Mouse (Mus musculus): ENCODE data around the gene Klrb1c. TPM values are rescaled to one million over a fixed set of nuclear protein-coding genes. Genes with fewer than 3 reads are reported as not detected.
A peak's percentile ranks its signal among the peaks of the same experiment; 100 is the strongest.
"Not testable (repeated sequence)": the region's sequence is repeated elsewhere in the genome, so short reads cannot be mapped to it uniquely, and the experiment has no call there.

Klrb1c gene
- total and polyA plus RNA-seq, 3 experiments = 0.22 TPM; not detected in 2

GRCm38 (mm10) chr6:128802999-128803857 lies 14.2 kb upstream of the Klrb1c start:
- no peaks in the 10 kb centered on the region for H3K27me3 ChIP-seq (ENCODE audit: insufficient read depth, low read length)
- peak overlapping the region; percentile 43; the same call in 1 of the 2 replicates for H3K4me3 ChIP-seq (ENCODE audit: low read depth, low read length)
- no peaks in the 10 kb centered on the region for H3K36me3 ChIP-seq (replicated peaks)
- ATAC-seq (ENCODE audit: extremely low read depth, insufficient number of reproducible peaks, low FRiP score, poor library complexity, severe bottlenecking) (peak; percentile 85), DNase-seq (ENCODE audit: low spot score) (peak; percentile 7)
- peaks cover 5% of the 10 kb centered on the region; the same call in 1 of the 2 replicates for H3K4me1 ChIP-seq (ENCODE audit: insufficient read depth, low read depth, low read length)
- no peak for TF ChIP-seq GATA1 (IDR thresholded peaks at IDR 0.05; ENCODE audit: borderline replicate concordance, low read length)
- TF ChIP-seq CTCF (IDR thresholded peaks at IDR 0.05; ENCODE audit: low read depth, low read length) = peak; percentile 53; the same call in 1 of the 2 replicates
- no peak for TF ChIP-seq GATA2 (IDR thresholded peaks at IDR 0.05; ENCODE audit: borderline replicate concordance, low read depth, low read length)
- TF ChIP-seq POLR2AphosphoS5 (IDR thresholded peaks at IDR 0.05; ENCODE audit: insufficient replicate concordance, low read depth, low read length) = no peak
- TF ChIP-seq TAL1 (conservative IDR thresholded peaks at IDR 0.05; ENCODE audit: low read depth, low read length) = no peak
- peaks cover 17% of the 10 kb centered on the region for H3K9me3 ChIP-seq (replicated peaks)

GRCm38 (mm10) chr6:128802557-128802956 lies 13.5 kb upstream of the Klrb1c start:
- TF ChIP-seq CTCF (IDR thresholded peaks at IDR 0.05; ENCODE audit: low read depth, low read length) (no peak), GATA1 (IDR thresholded peaks at IDR 0.05; ENCODE audit: borderline replicate concordance, low read length) (no peak), TAL1 (conservative IDR thresholded peaks at IDR 0.05; ENCODE audit: low read depth, low read length) (no peak), POLR2AphosphoS5 (IDR thresholded peaks at IDR 0.05; ENCODE audit: insufficient replicate concordance, low read depth, low read length) (no peak), GATA2 (IDR thresholded peaks at IDR 0.05; ENCODE audit: borderline replicate concordance, low read depth, low read length) (no peak)
- peaks cover 17% of the 10 kb centered on the region for H3K9me3 ChIP-seq (replicated peaks)
- peak overlapping the region; percentile 26; the same call in 1 of the 2 replicates for H3K4me3 ChIP-seq (ENCODE audit: low read depth, low read length)
- no peaks in the 10 kb centered on the region for H3K27me3 ChIP-seq (ENCODE audit: insufficient read depth, low read length)
- H3K36me3 ChIP-seq (replicated peaks) = no peaks in the 10 kb centered on the region
- H3K4me1 ChIP-seq (ENCODE audit: insufficient read depth, low read depth, low read length) = peaks cover 7% of the 10 kb centered on the region
- ATAC-seq (ENCODE audit: extremely low read depth, insufficient number of reproducible peaks, low FRiP score, poor library complexity, severe bottlenecking) (no peak), DNase-seq (ENCODE audit: low spot score) (no peak)

GRCm38 (mm10) chr6:128800696-128801095 lies 11.7 kb upstream of the Klrb1c start:
- H3K4me3 ChIP-seq (ENCODE audit: low read depth, low read length); H3K36me3 ChIP-seq (replicated peaks); H3K27me3 ChIP-seq (ENCODE audit: insufficient read depth, low read length); ATAC-seq (ENCODE audit: extremely low read depth, insufficient number of reproducible peaks, low FRiP score, poor library complexity, severe bottlenecking); H3K4me1 ChIP-seq (ENCODE audit: insufficient read depth, low read depth, low read length); DNase-seq (ENCODE audit: low spot score): not testable (repeated sequence)
- H3K9me3 ChIP-seq (replicated peaks) = peaks cover 22% of the 10 kb centered on the region

GRCm38 (mm10) chr6:128799896-128800270 lies 10.9 kb upstream of the Klrb1c start:
- TF ChIP-seq TAL1 (conservative IDR thresholded peaks at IDR 0.05; ENCODE audit: low read depth, low read length) (no peak), GATA1 (IDR thresholded peaks at IDR 0.05; ENCODE audit: borderline replicate concordance, low read length) (no peak), GATA2 (IDR thresholded peaks at IDR 0.05; ENCODE audit: borderline replicate concordance, low read depth, low read length) (no peak), POLR2AphosphoS5 (IDR thresholded peaks at IDR 0.05; ENCODE audit: insufficient replicate concordance, low read depth, low read length) (no peak), CTCF (IDR thresholded peaks at IDR 0.05; ENCODE audit: low read depth, low read length) (no peak)
- Histone ChIP-seq H3K27me3 (ENCODE audit: insufficient read depth, low read length) (no peaks in the 10 kb centered on the region), H3K4me3 (ENCODE audit: low read depth, low read length) (no peak overlapping the region; the same call in 1 of the 2 replicates), H3K9me3 (replicated peaks) (peaks cover 19% of the 10 kb centered on the region), H3K36me3 (replicated peaks) (no peaks in the 10 kb centered on the region), H3K4me1 (ENCODE audit: insufficient read depth, low read depth, low read length) (peaks cover 7% of the 10 kb centered on the region)
- no peak for ATAC-seq (ENCODE audit: extremely low read depth, insufficient number of reproducible peaks, low FRiP score, poor library complexity, severe bottlenecking)
- no peak for DNase-seq (ENCODE audit: low spot score)

- ATAC-seq (ENCODE audit: extremely low read depth, insufficient number of reproducible peaks, low FRiP score, poor library complexity, severe bottlenecking) = peak; percentile 41
- H3K36me3 ChIP-seq (replicated peaks); H3K4me1 ChIP-seq (ENCODE audit: insufficient read depth, low read depth, low read length); H3K27me3 ChIP-seq (ENCODE audit: insufficient read depth, low read length); DNase-seq (ENCODE audit: low spot score): not testable (repeated sequence)
- H3K4me3 ChIP-seq (ENCODE audit: low read depth, low read length) = peak overlapping the region; percentile 74
- H3K9me3 ChIP-seq (replicated peaks) = peaks cover 17% of the 10 kb centered on the region
Measured at GRCm38 (mm10) chr6:128799144-128799895, 10.3 kb upstream of the Klrb1c start.

GRCm38 (mm10) chr6:128798772-128799143 lies 9.7 kb upstream of the Klrb1c start:
- Histone ChIP-seq H3K4me3 (ENCODE audit: low read depth, low read length) (peak overlapping the region; percentile 74), H3K9me3 (replicated peaks) (peaks cover 17% of the 10 kb centered on the region)
- not testable (repeated sequence) for H3K27me3 ChIP-seq (ENCODE audit: insufficient read depth, low read length); ATAC-seq (ENCODE audit: extremely low read depth, insufficient number of reproducible peaks, low FRiP score, poor library complexity, severe bottlenecking); H3K36me3 ChIP-seq (replicated peaks); DNase-seq (ENCODE audit: low spot score); H3K4me1 ChIP-seq (ENCODE audit: insufficient read depth, low read depth, low read length)
